Mouse (Mus musculus) layer of hippocampus, adult 2 months (tissue): ENCODE data around the gene Krtap8-1. TPM values are rescaled to one million over a fixed set of nuclear protein-coding genes. Genes with fewer than 3 reads are reported as not detected.

ENCODE experiments used
- DNase-seq, 2 experiments: peaks; one replicate each; pipeline ENCODE4 v3.0.0; 2022; ENCODE audit warnings: low spot score in 2 of 2
- H3K27ac ChIP-seq: fragments of 200-600 bp; 2 replicates; pipeline ENCODE4 v1.8.1; 2022
- H3K4me3 ChIP-seq: fragments of 200-600 bp; 2 replicates; pipeline ENCODE4 v1.8.1; 2022; ENCODE audit warnings: mild to moderate bottlenecking
- CTCF ChIP-seq: fragments of 200-600 bp; conservative IDR thresholded peaks from 2 replicates; pipeline ENCODE4 v1.8.1; 2022; ENCODE audit warnings: antibody characterized with exemption, mild to moderate bottlenecking, moderate library complexity
- long read RNA-seq, 2 experiments: library from polyadenylated mRNA; stranded (forward); transcript quantifications; one replicate each; pipeline ENCODE4 v2.0.0; 2021; ENCODE audit warnings: borderline mapping rate in 2 of 2
- total RNA-seq, 2 experiments: library from RNA; stranded (reverse); gene quantifications; 2 replicates each; pipeline ENCODE4 v1.2.3; 2021

The Krtap8-1 gene
- not detected for total RNA-seq
- long read RNA-seq, experiment 1: 0 reads
- long read RNA-seq, experiment 2: 0 reads

- no peak for TF ChIP-seq CTCF
- no peak within 1 kb of the TSS for H3K27ac ChIP-seq
- no peak for DNase-seq
- no peak within 1 kb of the TSS for H3K4me3 ChIP-seq
Measured at GRCm38 (mm10) chr16:89487852-89488251, at the start of gene Krtap8-1. Krtap8-1 (minus strand) TSS chr16:89487952.

- Histone ChIP-seq H3K4me3 (no peak overlapping the region), H3K27ac (no peak overlapping the region)
- DNase-seq: no peak
- TF ChIP-seq CTCF: no peak
Measured at GRCm38 (mm10) chr16:89537349-89537748, 49.6 kb upstream of the Krtap8-1 start.

GRCm38 (mm10) chr16:89530547-89530946, 42.8 kb upstream of the Krtap8-1 start:
- H3K4me3 ChIP-seq: no peak overlapping the region
- TF ChIP-seq CTCF: no peak
- peak overlapping the region; percentile 3; the same call in 1 of the 2 replicates for H3K27ac ChIP-seq
- peak; percentile 9 to 14 for DNase-seq

GRCm38 (mm10) chr16:89529846-89530245, 42.1 kb upstream of the Krtap8-1 start:
- peak overlapping the region; percentile 3; the same call in 1 of the 2 replicates for H3K27ac ChIP-seq
- no peak for TF ChIP-seq CTCF
- H3K4me3 ChIP-seq: no peak overlapping the region
- no peak for DNase-seq

GRCm38 (mm10) chr16:89528380-89528779, 40.6 kb upstream of the Krtap8-1 start:
- Histone ChIP-seq H3K4me3 (no peak overlapping the region), H3K27ac (no peak overlapping the region)
- TF ChIP-seq CTCF: no peak
- DNase-seq: no peak

- H3K27ac ChIP-seq: no peak overlapping the region
- no peak for TF ChIP-seq CTCF
- no peak overlapping the region for H3K4me3 ChIP-seq
- no peak for DNase-seq
Measured at GRCm38 (mm10) chr16:89520996-89521395, 33.2 kb upstream of the Krtap8-1 start.

GRCm38 (mm10) chr16:89520555-89520954, 32.8 kb upstream of the Krtap8-1 start:
- TF ChIP-seq CTCF: no peak
- no peak overlapping the region for H3K4me3 ChIP-seq
- DNase-seq: peak in 1 of 2 experiments; percentile 41
- no peak overlapping the region for H3K27ac ChIP-seq

- no peak overlapping the region for H3K4me3 ChIP-seq
- no peak overlapping the region for H3K27ac ChIP-seq
- no peak for TF ChIP-seq CTCF
- no peak for DNase-seq
Measured at GRCm38 (mm10) chr16:89520091-89520490, 32.3 kb upstream of the Krtap8-1 start.

GRCm38 (mm10) chr16:89517635-89518034, 29.9 kb upstream of the Krtap8-1 start:
- DNase-seq: peak; percentile 30 to 61
- peak; percentile 87 for TF ChIP-seq CTCF
- Histone ChIP-seq H3K4me3 (no peak overlapping the region), H3K27ac (no peak overlapping the region)

GRCm38 (mm10) chr16:89513431-89513830, 25.7 kb upstream of the Krtap8-1 start:
- H3K4me3 ChIP-seq: no peak overlapping the region; the same call in 1 of the 2 replicates
- TF ChIP-seq CTCF: no peak
- no peak overlapping the region for H3K27ac ChIP-seq
- DNase-seq: no peak

- Histone ChIP-seq H3K4me3 (no peak within 1 kb of the TSS), H3K27ac (no peak within 1 kb of the TSS)
- DNase-seq: no peak
- TF ChIP-seq CTCF: no peak
Measured at GRCm38 (mm10) chr16:89508223-89508622, 20.5 kb upstream of the Krtap8-1 start, which contains the start of gene Krtap7-1. Krtap7-1 (minus strand) TSS chr16:89508323.

GRCm38 (mm10) chr16:89503571-89503970, 15.8 kb upstream of the Krtap8-1 start:
- TF ChIP-seq CTCF: no peak
- Histone ChIP-seq H3K4me3 (no peak overlapping the region), H3K27ac (no peak overlapping the region)
- no peak for DNase-seq

GRCm38 (mm10) chr16:89501870-89502269, 14.1 kb upstream of the Krtap8-1 start:
- no peak for DNase-seq
- Histone ChIP-seq H3K4me3 (no peak overlapping the region), H3K27ac (no peak overlapping the region)
- no peak for TF ChIP-seq CTCF

GRCm38 (mm10) chr16:89497002-89497401, 9.2 kb upstream of the Krtap8-1 start:
- peak in 1 of 2 experiments; percentile 7 for DNase-seq
- H3K4me3 ChIP-seq: no peak overlapping the region
- H3K27ac ChIP-seq: no peak overlapping the region
- TF ChIP-seq CTCF: no peak
